Mouse (Mus musculus) forebrain, embryonic 14.5 days (tissue): ENCODE results near the gene Morn1. TPM values are rescaled to one million over a fixed set of nuclear protein-coding genes. Genes with fewer than 3 reads are reported as not detected.
A peak's percentile ranks its signal among the peaks of the same experiment; 100 is the strongest.

Experiments
- ATAC-seq: fragments of 200-750 bp; cut with Nextera tagmentation; 2 replicates; pipeline ENCODE4 v1.8.0; 2017; ENCODE audit warnings: mild to moderate bottlenecking, moderate library complexity
- DNase-seq: peaks from one replicate; pipeline ENCODE4 v3.0.0-alpha.2; 2015; ENCODE audit warnings: low spot score
- H3K27ac ChIP-seq: fragments of 300-500 bp; sonication (generic); 2 replicates; pipeline ENCODE4 v1.5.1; 2014; ENCODE audit warnings: low read depth, mild to moderate bottlenecking, control low read depth, low read length, moderate library complexity
- H3K27me3 ChIP-seq: fragments of 300-500 bp; sonication (generic); replicated peaks from 2 replicates; pipeline ENCODE4 v1.6.1; 2014; ENCODE audit warnings: low read length, control low read depth, mixed read lengths; ENCODE audit not compliant: control insufficient read depth, insufficient read depth
- H3K36me3 ChIP-seq: fragments of 300-500 bp; sonication (generic); 2 replicates; pipeline ENCODE4 v1.6.1; 2014; ENCODE audit warnings: low read length, control low read depth; ENCODE audit not compliant: control insufficient read depth, insufficient read depth
- H3K4me1 ChIP-seq: fragments of 300-500 bp; sonication (generic); 2 replicates; pipeline ENCODE4 v1.6.1; 2014; ENCODE audit warnings: antibody characterized with exemption, low read length, control low read depth; ENCODE audit not compliant: control insufficient read depth, insufficient read depth
- H3K4me2 ChIP-seq: fragments of 300-500 bp; sonication (generic); 2 replicates; pipeline ENCODE4 v1.6.1; 2014; ENCODE audit warnings: mild to moderate bottlenecking, control low read depth, low read length
- H3K4me3 ChIP-seq: fragments of 300-500 bp; sonication (generic); 2 replicates; pipeline ENCODE4 v1.5.1; 2014; ENCODE audit warnings: low read depth, low read length, control low read depth
- H3K9ac ChIP-seq: fragments of 300-500 bp; sonication (generic); 2 replicates; pipeline ENCODE4 v1.6.1; 2014; ENCODE audit warnings: mild to moderate bottlenecking, low read length, control low read depth, moderate library complexity
- H3K9me3 ChIP-seq: fragments of 300-500 bp; sonication (generic); replicated peaks from 2 replicates; pipeline ENCODE4 v1.6.1; 2016; ENCODE audit warnings: low read length, control low read depth, mixed read lengths; ENCODE audit not compliant: control insufficient read depth
- WGBS: fragments of 180-500 bp; shearing (Covaris S2); extraction: QIAGEN DNeasy Blood & Tissue Kit; methylation state at CpG from one replicate; pipeline ENCODE4 v1.1.7; 2014; 5-methylcytosine and 5-hydroxymethylcytosine counted together
- polyA plus RNA-seq: library from polyadenylated mRNA; unstranded; fragments of >200 nt; fragmentation: Nextera tagmentation; extraction: Ambion mirVana; gene quantifications from 2 replicates; pipeline ENCODE4 v1.2.1, GENCODE M21; 2014

Morn1 gene
- polyA plus RNA-seq, 1 experiment from 2014 or later, result 7.1 TPM

GRCm38 (mm10) chr4:155162433-155163319 lies 76.3 kb downstream of the Morn1 start:
- no peak overlapping the region for H3K27ac ChIP-seq
- H3K9ac ChIP-seq, result no peak overlapping the region
- DNase-seq, result no peak
- ATAC-seq, result no peak
- H3K4me2 ChIP-seq, result no peak overlapping the region
- H3K4me1 ChIP-seq, result peaks cover 9% of the 10 kb centered on the region; the same call in 1 of the 2 replicates
- no peaks in the 10 kb centered on the region for H3K27me3 ChIP-seq
- 85% methylated on average over 7 of the region's 7 CpGs for WGBS
- no peaks in the 10 kb centered on the region for H3K9me3 ChIP-seq
- H3K4me3 ChIP-seq, result no peak overlapping the region
- peaks cover 22% of the 10 kb centered on the region for H3K36me3 ChIP-seq

DNA sequence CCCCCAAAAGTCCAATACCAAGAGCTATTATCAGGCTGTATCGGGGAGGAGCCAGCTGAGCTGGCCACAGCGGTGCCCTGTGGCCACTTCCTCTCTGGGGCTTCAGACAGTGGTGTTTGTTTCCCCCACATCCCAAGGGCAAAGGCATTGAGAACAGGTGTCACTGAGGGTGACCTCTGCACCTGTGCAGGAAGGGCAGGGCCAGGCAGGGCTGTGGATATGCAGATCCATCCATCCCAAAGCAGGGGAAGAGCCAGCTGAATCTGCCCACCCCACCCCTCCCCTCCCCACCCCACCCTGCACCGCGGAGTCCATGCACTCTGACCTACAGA lies 76.9 kb downstream of the Morn1 start:
- Histone ChIP-seq H3K9ac (no peak overlapping the region), H3K27ac (no peak overlapping the region), H3K27me3 (no peaks in the 10 kb centered on the region), H3K4me3 (no peak overlapping the region), H3K9me3 (no peaks in the 10 kb centered on the region), H3K4me1 (peaks cover 9% of the 10 kb centered on the region; the same call in 1 of the 2 replicates), H3K4me2 (no peak overlapping the region), H3K36me3 (peaks cover 16% of the 10 kb centered on the region)
- DNase-seq (no peak), ATAC-seq (no peak)
- WGBS, result 53% methylated on average over 4 of the region's 4 CpGs

DNA sequence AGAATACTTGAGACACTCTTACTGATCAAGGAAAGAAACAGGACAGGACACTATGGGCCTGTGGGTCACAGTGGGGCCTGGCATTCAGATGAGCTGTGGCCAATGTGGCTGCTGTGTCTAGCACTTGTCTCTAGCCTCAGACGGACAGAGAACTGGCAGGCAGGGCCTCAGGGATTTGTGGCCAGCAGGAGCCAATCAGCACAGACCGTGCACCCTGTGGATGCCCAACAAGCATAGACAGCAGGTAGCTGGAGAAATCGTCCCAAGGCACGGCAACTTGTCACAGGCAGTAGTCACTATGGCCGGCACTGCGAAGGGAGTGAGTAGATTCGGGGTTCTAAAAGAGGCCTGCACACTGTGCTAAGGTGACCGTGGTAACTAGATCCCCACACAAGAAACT lies 77.3 kb downstream of the Morn1 start:
- H3K36me3 ChIP-seq, result peaks cover 12% of the 10 kb centered on the region
- H3K27me3 ChIP-seq, result no peaks in the 10 kb centered on the region
- no peak overlapping the region for H3K4me3 ChIP-seq
- H3K9ac ChIP-seq, result no peak overlapping the region
- ATAC-seq (peak; percentile 16; the same call in 1 of the 2 replicates), DNase-seq (no peak)
- 48% methylated on average over 8 of the region's 8 CpGs for WGBS
- H3K4me1 ChIP-seq, result peaks cover 9% of the 10 kb centered on the region; the same call in 1 of the 2 replicates
- H3K27ac ChIP-seq, result no peak overlapping the region
- H3K4me2 ChIP-seq, result no peak overlapping the region
- H3K9me3 ChIP-seq, result no peaks in the 10 kb centered on the region

GRCm38 (mm10) chr4:155164550-155164949 lies 78.2 kb downstream of the Morn1 start:
- no peak overlapping the region for H3K9ac ChIP-seq
- DNase-seq (peak; percentile 45), ATAC-seq (peak; percentile 27; the same call in 1 of the 2 replicates)
- no peaks in the 10 kb centered on the region for H3K27me3 ChIP-seq
- H3K4me2 ChIP-seq, result no peak overlapping the region
- H3K27ac ChIP-seq, result no peak overlapping the region
- peaks cover 3% of the 10 kb centered on the region; the same call in 1 of the 2 replicates for H3K36me3 ChIP-seq
- no peak overlapping the region for H3K4me3 ChIP-seq
- WGBS, result 68% methylated on average over 6 of the region's 6 CpGs
- H3K9me3 ChIP-seq, result no peaks in the 10 kb centered on the region
- H3K4me1 ChIP-seq, result peaks cover 13% of the 10 kb centered on the region; the same call in 1 of the 2 replicates

- no peaks in the 10 kb centered on the region for H3K9me3 ChIP-seq
Measured at GRCm38 (mm10) chr4:155165861-155166260, 79.5 kb downstream of the Morn1 start.

DNA sequence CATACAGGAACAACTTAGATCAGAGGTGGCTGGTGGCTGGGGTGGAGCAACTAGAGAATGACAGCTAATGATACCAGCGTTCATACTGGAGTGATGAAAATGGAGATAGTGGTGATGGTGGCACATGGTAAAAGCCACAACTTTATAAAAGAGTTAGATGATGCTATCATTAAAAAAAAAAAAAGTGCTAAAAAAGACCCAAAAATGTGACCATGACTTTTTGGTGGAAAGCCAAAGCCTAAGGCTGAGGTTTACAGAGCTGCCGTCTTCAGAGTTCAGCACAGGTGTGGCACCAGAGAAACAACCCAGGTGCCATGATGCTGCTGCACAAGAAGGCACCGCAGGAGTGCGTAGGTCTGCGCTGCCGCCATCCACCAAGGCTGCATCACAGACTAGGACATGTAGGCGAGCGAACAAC lies 82.5 kb downstream of the Morn1 start:
- H3K4me1 ChIP-seq, result peaks cover 37% of the 10 kb centered on the region
- 95% methylated on average over 8 of the region's 8 CpGs for WGBS
- no peak for DNase-seq

More at GRCm38 (mm10) chr4:155165861-155166260, 79.5 kb downstream of the Morn1 start:
- Histone ChIP-seq H3K27ac (no peak overlapping the region), H3K4me2 (no peak overlapping the region), H3K27me3 (no peaks in the 10 kb centered on the region), H3K9ac (no peak overlapping the region), H3K4me1 (peaks cover 15% of the 10 kb centered on the region; the same call in 1 of the 2 replicates), H3K36me3 (no peaks in the 10 kb centered on the region), H3K4me3 (no peak overlapping the region)
- ATAC-seq (no peak), DNase-seq (no peak)

DNA sequence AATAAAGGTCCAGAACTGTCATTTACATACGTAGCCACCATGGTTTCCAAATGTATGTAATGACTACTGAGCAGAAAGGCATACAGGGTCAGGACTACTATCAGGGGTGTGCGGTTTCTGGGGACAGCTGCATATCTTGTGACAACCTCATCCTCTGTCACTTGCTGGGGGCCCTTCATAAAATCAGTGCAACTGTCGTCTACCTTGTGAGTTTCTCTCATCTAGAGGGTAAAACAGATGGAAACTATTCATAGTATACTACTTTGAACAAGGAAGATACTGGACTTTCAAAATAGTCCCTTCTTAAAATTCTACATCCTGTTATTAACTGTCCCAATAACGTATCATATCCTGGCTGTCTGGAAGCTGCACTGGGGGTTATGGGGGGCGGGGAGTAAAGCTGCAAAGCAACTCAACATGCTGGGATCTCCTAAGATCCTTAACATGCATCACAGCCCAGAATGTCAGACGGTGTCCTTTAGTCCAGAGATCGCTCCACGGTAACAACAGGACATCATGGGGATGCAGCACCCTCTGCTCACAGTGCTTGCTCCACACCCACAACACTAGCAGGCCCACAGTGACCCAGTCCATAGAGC lies 84.3 kb downstream of the Morn1 start:
- ATAC-seq, result no peak
- H3K4me1 ChIP-seq, result peaks cover 45% of the 10 kb centered on the region

More for the DNA sequence above, 82.5 kb downstream of the Morn1 start:
- Histone ChIP-seq H3K27me3 (no peaks in the 10 kb centered on the region), H3K4me3 (no peak overlapping the region), H3K36me3 (no peaks in the 10 kb centered on the region), H3K27ac (no peak overlapping the region), H3K9ac (no peak overlapping the region), H3K9me3 (no peaks in the 10 kb centered on the region), H3K4me2 (no peak overlapping the region)
- no peak for ATAC-seq

DNA sequence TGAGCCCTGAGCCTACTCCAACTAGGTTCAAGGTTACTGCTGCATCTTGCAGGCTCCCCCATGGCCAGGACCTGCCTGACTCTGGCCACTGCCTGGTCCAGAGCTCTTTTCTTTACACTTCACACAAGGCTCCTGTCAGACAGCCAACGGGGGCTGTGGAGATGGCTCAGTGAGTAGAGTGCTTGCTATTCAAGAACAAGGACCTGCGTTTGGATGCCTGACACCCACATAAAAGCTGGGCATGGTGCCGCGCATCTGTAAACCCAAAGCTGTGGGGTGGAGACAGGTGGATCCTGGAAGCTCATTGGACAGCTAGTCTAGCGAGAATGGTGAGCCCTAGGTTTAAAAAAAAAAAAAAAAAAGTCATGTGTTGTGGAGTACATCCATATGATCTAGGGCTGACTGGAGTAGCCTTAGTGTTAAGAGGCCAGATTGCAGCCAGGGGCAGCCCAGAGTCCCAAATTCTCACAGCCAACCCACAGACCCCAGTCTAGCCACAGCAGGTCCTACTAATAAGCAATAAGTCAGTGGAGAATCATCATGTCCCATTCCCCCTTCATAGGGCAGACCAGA lies 85.7 kb downstream of the Morn1 start:
- Histone ChIP-seq H3K36me3 (no peaks in the 10 kb centered on the region; the same call in 1 of the 2 replicates), H3K9ac (no peak overlapping the region), H3K9me3 (no peaks in the 10 kb centered on the region), H3K27ac (no peak overlapping the region), H3K4me2 (no peak overlapping the region; the same call in 1 of the 2 replicates), H3K27me3 (no peaks in the 10 kb centered on the region), H3K4me1 (peaks cover 45% of the 10 kb centered on the region), H3K4me3 (no peak overlapping the region)
- DNase-seq (peak; percentile 35), ATAC-seq (no peak)
- 41% methylated on average over 5 of the region's 5 CpGs for WGBS

More for the DNA sequence above, 84.3 kb downstream of the Morn1 start:
- 85% methylated on average over 8 of the region's 8 CpGs for WGBS
- H3K36me3 ChIP-seq, result no peaks in the 10 kb centered on the region; the same call in 1 of the 2 replicates
- no peak for DNase-seq
- H3K9me3 ChIP-seq, result no peaks in the 10 kb centered on the region
- no peaks in the 10 kb centered on the region for H3K27me3 ChIP-seq
- no peak overlapping the region for H3K27ac ChIP-seq
- no peak overlapping the region for H3K4me3 ChIP-seq
- H3K4me2 ChIP-seq, result no peak overlapping the region
- H3K9ac ChIP-seq, result no peak overlapping the region
